Mouse (Mus musculus) olfactory bulb, adult 2 months (tissue): ENCODE measurements around the gene Bst2. TPM values are rescaled to one million over a fixed set of nuclear protein-coding genes. Genes with fewer than 3 reads are reported as not detected.

Experiments used
- H3K27ac ChIP-seq: fragments of 200-500 bp; 2 replicates; pipeline ENCODE4 v1.5.1; 2012; ENCODE audit warnings: low read depth, low read length; ENCODE audit not compliant: insufficient read depth
- H3K4me1 ChIP-seq: fragments of 200-500 bp; 2 replicates; pipeline ENCODE4 v1.6.1; 2012; ENCODE audit warnings: low read length; ENCODE audit not compliant: control insufficient read depth, insufficient read depth
- H3K4me3 ChIP-seq: fragments of 200-500 bp; 2 replicates; pipeline ENCODE4 v1.5.1; 2012; ENCODE audit warnings: mild to moderate bottlenecking, low read depth, low read length, moderate library complexity; ENCODE audit not compliant: insufficient read depth
- CTCF ChIP-seq: fragments of 200-500 bp; IDR thresholded peaks from 2 replicates; pipeline ENCODE4 v1.5.1; 2012; ENCODE audit warnings: low read depth, mild to moderate bottlenecking, low read length, moderate library complexity; ENCODE audit not compliant: insufficient read depth
- POLR2A ChIP-seq: fragments of 200-500 bp; IDR thresholded peaks from 2 replicates; pipeline ENCODE4 v1.6.1; 2012; ENCODE audit warnings: mild to moderate bottlenecking, low read depth, low read length, moderate library complexity; ENCODE audit not compliant: insufficient read depth
- WGBS: fragments of 180-500 bp; shearing (Covaris S2); methylation state at CpG from one replicate; pipeline ENCODE4 v1.1.7; 2018; 5-methylcytosine and 5-hydroxymethylcytosine counted together
- polyA plus RNA-seq: library from polyadenylated mRNA; stranded (reverse); fragments of >200 nt; gene quantifications from 2 replicates; pipeline ENCODE4 v1.2.4, GENCODE M21; 2012; ENCODE audit warnings: low replicate concordance; ENCODE audit not compliant: missing spikeins, insufficient read depth, insufficient read length

The Bst2 gene
- polyA plus RNA-seq, 1 experiment: not detected

GRCm38 (mm10) chr8:71484736-71485135, 52.5 kb downstream of the Bst2 start:
- no peak overlapping the region for H3K27ac ChIP-seq
- TF ChIP-seq CTCF: no peak
- TF ChIP-seq POLR2A: no peak
- peak overlapping the region; percentile 95 for H3K4me3 ChIP-seq
- 92% methylated on average over 19 of the region's 19 CpGs for WGBS
- H3K4me1 ChIP-seq: peaks cover 22% of the 10 kb centered on the region

Other genes with a start within 250 kb of the Bst2 start
- not detected in 2 replicates for gene Use1, start 170.6 kb downstream of the Bst2 start, polyA plus RNA-seq
- gene Ocel1, start 166.2 kb downstream of the Bst2 start, polyA plus RNA-seq: not detected in 2 replicates
- gene Nr2f6, start 155.5 kb downstream of the Bst2 start, polyA plus RNA-seq: not detected in 2 replicates
- not detected in 2 replicates for gene Ushbp1, start 141.7 kb downstream of the Bst2 start, polyA plus RNA-seq
- not detected in 2 replicates for gene Babam1, start 140.6 kb downstream of the Bst2 start, polyA plus RNA-seq
- not detected in 2 replicates for gene Ankle1, start 131.4 kb downstream of the Bst2 start, polyA plus RNA-seq
- gene Abhd8, start 73.8 kb downstream of the Bst2 start, polyA plus RNA-seq: not detected in 2 replicates
- gene Mrpl34, start 72.5 kb downstream of the Bst2 start, polyA plus RNA-seq: not detected in 2 replicates
- not detected in 2 replicates for gene Dda1, start 68.3 kb downstream of the Bst2 start, polyA plus RNA-seq
- gene Ano8, start 51.5 kb downstream of the Bst2 start, polyA plus RNA-seq: not detected in 2 replicates
- gene Gtpbp3, start 49.4 kb downstream of the Bst2 start, polyA plus RNA-seq: not detected in 2 replicates
- gene Plvap, start 25.7 kb downstream of the Bst2 start, polyA plus RNA-seq: not detected in 2 replicates
- not detected in 2 replicates for gene Ccdc194, start 11.7 kb downstream of the Bst2 start, polyA plus RNA-seq
- gene Mvb12a, start 5.5 kb upstream of the Bst2 start, polyA plus RNA-seq: not detected in 2 replicates
- not detected in 2 replicates for gene Tmem221, start 21.4 kb upstream of the Bst2 start, polyA plus RNA-seq
- not detected in 2 replicates for gene Nxnl1, start 29.1 kb upstream of the Bst2 start, polyA plus RNA-seq
- gene Slc27a1, start 31.4 kb upstream of the Bst2 start, polyA plus RNA-seq: not detected in 2 replicates
- gene Pgls, start 54.7 kb upstream of the Bst2 start, polyA plus RNA-seq: not detected in 2 replicates
- not detected in 2 replicates for gene Fam129c, start 60.2 kb upstream of the Bst2 start, polyA plus RNA-seq
- gene Colgalt1, start 73.5 kb upstream of the Bst2 start, polyA plus RNA-seq: 143 TPM in 1 of 2 replicates, not detected in the other
- not detected in 2 replicates for gene Unc13a, start 134.3 kb upstream of the Bst2 start, polyA plus RNA-seq
- not detected in 2 replicates for gene Jak3, start 138.8 kb upstream of the Bst2 start, polyA plus RNA-seq
- gene Insl3, start 151.8 kb upstream of the Bst2 start, polyA plus RNA-seq: not detected in 2 replicates
- not detected in 2 replicates for gene B3gnt3, start 164.3 kb upstream of the Bst2 start, polyA plus RNA-seq
- 90.9 TPM in 1 of 2 replicates, not detected in the other for gene Fcho1, start 188.3 kb upstream of the Bst2 start, polyA plus RNA-seq